Mouse (Mus musculus) gonadal fat pad, adult 2 months (tissue): ENCODE measurements around the gene Ppp5c. TPM values are rescaled to one million over a fixed set of nuclear protein-coding genes. Genes with fewer than 3 reads are reported as not detected.

Experiments used
- DNase-seq: peaks from one replicate; pipeline ENCODE4 v3.0.0-alpha.2; 2012; ENCODE audit warnings: low read depth
- polyA plus RNA-seq: library from polyadenylated mRNA; depleted of rRNA; stranded (reverse); fragments of >200 nt; gene quantifications from 2 replicates; pipeline ENCODE4 v1.2.3, GENCODE M21; 2012

The Ppp5c gene
- polyA plus RNA-seq, 1 experiment: 103 TPM

DNA sequence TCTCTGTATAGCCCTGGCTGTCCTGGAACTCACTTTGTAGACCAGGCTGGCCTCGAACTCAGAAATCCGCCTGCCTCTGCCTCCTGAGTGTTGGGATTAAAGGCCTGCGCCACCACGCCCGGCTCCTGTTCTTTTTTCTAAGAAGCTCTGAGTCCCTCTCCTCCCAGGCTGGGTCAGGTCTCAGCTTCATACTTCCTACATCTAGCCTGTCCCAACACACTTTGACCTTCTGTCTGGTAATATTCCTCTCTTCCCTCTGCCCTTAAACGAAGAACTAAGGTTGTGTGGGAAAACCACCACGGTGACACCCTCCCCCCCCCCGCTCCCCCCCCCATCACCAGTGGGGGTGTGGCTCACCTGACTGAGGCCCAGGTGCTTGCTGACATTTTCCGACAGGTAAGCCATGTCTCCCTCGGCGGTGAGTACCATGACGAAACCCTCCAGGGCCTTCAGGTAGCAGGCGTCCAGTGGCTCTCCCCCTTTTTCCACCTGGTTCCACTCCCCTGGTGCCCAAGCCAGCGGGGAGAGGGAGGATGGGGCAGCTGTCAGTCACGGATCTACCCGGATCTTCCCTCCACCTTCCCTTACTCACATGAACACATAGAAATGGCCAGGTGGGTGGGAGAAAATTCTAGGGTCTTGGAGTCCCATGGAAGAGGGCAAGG lies 26.7 kb upstream of the Ppp5c start:
- DNase-seq: no peak

DNA sequence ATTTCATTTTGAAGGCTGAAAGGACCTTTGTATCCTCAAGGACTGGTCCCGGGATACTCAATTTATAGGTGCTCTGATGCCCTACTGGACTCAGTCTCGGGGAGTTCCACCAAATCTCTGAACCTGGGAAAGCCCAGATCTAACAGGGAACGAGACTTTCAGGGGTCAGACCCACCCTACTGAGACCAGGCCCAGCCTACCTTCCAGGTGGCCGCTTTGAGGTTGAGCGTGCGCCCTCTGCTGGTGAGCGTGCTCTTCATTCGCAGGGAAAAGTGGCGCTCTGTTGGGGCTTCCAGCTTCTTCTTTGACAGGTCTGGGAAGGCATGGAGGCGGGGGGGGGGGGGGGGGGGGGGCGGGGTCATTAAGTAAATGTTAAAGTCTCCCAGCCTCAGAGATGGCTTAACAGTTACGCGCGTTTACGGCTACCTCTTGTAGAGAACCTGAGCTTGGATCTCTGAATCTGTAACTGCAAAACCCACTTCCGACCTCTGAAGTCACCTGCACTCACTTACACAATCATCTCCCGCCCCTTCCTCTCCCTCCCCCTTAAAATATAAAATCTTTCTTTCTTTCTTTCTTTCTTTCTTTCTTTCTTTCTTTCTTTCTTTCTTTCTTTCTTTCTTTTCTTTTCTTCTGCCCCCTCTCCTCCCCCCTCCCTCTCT lies 23.3 kb upstream of the Ppp5c start:
- no peak for DNase-seq

DNA sequence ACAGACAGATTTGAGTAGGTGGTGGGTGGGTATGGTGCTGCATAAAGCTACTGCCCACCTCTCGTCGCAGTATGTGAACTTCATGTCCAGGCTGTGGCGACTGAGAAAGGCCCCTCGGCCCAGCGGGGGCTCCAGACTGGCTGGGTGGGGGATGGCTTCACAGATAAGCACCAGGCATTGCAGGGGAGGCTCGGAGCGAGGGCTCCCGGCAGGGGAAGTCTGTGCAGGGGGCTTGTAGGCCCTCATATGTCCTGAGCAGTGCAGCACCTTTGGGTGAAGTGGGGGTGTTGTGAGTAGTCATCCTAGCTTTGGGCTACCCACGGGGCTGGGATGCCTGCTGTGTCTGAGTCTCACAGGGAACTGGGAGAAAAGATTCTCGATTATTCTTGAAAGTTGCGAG lies 22.8 kb upstream of the Ppp5c start:
- DNase-seq: no peak

DNA sequence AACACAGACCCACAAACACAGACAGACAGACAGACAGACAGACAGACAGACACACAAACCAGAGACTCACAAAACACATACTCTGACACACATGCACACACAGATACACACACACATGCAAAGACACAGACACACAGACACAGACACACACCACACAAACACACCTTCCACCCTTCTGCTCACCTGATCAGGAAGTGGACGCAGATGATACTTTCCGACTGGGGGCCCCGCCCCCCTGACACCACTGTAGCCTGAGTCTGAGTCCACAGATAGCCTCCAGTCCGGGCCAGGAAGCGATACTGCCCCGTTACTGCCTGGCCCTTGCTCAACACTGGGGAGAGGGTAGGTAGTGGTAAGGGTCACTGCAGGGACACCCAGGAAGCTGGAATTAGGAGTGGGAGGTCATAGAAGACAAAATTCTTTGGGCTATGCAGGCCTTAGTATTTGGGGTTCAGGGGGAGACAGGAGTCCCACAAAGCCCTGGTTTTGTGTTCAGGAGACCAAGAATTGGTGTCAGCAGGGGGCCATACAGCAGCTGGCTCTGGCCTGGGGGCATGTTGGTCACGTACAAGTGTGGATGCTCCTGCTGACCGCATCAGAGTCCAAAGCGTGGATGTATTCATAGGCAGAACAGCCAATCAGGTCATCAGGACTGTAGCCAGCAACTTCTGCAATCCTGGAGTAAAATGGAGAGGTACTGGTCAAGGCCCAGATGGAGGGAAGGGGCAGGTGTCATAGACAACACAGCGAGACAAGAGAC lies 20.9 kb upstream of the Ppp5c start:
- DNase-seq: no peak

DNA sequence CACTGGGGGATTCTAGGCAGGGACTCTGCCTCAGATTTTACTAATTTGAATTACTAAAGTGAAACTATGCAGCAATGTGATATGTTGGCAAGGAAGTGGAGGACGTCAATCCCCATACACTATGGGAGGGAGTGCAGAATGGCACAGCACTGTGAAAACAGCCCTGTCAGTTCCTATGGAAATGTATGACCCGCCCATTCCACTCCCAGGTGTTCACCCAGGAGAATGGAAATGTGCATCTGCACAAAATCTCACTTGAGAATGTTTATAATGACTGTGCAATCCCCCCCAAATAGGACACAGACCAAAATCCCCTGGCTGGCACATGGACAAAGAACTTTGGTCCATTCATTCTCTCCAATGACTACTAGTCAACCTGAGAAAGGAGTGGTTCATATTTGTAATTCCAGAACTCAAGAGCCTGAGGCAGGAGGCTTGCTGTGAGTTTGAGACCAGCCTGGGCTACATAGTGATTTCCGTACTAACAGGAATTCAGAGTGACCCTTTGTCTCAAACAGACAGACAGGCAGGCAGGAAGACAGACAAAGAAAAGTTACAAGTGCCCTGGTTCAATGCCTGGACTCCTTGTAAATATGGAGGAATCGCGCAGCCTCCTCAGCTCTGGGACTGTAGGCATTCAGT lies 19.4 kb upstream of the Ppp5c start:
- DNase-seq: no peak

DNA sequence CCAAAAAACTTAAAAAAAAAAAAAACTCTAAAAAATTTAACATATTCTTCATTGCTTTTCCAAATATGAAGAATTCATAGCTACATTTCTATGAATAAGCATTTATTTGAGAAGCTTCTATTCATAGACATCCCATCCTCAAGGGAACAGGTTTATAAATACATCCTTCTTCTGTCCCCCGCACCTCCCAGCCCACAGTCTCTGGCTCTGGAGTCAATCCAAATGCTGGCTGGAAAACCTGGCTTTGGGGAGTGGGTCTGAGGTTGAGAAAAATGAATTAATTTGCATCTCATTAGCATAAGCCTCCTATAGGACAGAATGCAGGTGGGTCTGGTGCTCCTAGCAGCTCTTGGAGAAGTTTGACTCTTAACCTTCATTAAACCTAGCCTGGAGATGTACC lies 18.0 kb upstream of the Ppp5c start:
- no peak for DNase-seq

DNA sequence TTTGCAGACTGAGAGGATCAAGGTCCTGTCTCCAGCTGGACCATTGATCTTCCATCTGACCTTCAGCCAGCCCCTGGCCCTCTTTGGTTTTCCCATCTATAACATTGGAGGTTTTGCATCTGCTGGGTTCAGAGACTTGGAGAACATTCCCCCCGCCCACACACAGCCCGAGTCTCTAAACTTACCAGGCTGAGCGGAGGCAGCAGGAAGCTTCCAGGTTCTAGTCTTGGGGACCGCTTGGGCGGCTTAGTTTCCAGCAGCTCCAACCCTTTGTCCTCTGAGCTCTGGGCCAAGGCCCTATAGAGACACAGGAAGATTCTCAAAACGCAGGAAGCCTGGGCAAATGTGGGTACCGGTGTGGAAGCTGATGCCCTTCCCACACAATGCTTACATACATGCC lies 11.6 kb upstream of the Ppp5c start:
- no peak for DNase-seq

DNA sequence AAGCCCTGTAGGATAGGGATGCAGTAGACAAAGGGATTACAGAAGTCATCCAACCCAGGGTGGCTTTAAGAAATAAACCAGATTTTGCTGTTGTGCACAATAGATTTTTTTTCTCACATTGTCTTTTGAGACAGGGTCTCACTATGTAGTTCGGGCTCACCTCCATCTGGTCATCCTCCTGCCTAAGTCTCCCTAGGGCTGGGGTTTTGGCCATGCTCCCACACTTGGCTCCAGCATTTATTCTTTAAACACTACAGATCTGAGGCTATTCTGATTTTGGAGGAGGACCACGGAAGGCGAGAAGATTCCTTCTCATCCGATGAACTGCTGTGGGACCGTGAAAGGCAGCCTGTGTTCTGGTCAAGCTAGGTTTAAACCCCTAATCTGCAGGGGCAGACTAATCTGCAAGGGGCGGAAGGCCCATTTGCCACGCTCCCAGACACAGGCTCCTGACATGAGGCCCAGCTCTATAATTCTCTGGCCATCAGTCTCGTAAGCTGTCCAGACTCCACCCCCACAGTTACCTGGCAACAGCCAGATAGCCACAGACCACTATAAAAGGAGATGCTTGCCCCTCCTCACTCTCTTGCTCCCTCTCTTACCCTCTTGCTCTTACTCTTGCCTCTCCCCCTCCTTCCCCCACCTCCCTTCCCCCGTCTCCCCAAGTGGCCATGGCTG lies 10.4 kb upstream of the Ppp5c start:
- no peak for DNase-seq

DNA sequence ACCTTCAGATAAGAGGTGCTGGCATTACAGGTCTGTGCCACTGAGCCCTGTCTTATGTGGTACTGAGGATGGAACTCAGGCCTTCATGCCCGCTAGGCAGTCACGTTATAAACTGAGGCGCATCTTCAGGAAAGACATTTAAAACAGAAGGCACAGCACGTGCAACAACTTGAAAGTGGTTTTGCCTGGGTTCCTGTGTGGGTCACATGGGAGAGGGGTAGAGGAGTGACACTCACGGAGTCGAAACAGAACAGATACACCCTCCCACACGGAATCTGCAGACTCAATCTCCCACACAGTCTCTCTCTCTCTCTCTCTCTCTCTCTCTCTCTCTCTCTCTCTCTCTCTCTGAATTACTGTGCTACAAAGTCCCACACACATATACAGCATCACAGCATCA lies 2.5 kb upstream of the Ppp5c start:
- DNase-seq: no peak

DNA sequence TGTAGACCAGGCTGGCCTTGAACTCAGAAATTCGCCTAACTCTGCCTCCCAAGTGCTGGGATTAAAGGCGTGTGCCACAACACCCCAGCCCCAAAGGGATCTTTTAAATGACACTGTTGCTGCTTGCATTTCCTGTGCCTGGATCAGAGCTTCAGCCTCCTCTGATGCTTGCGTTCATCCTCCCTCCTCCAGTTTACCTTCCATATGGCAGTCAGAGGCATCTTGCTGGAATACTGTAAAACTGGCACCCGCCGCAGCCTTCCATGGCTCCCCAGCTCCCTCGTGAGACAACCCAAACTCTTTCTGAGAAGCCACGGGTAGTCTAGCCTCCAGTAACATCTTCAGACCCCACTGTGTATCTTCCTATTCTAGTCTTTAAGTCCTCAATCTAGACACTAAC lies 1.2 kb upstream of the Ppp5c start:
- no peak for DNase-seq

DNA sequence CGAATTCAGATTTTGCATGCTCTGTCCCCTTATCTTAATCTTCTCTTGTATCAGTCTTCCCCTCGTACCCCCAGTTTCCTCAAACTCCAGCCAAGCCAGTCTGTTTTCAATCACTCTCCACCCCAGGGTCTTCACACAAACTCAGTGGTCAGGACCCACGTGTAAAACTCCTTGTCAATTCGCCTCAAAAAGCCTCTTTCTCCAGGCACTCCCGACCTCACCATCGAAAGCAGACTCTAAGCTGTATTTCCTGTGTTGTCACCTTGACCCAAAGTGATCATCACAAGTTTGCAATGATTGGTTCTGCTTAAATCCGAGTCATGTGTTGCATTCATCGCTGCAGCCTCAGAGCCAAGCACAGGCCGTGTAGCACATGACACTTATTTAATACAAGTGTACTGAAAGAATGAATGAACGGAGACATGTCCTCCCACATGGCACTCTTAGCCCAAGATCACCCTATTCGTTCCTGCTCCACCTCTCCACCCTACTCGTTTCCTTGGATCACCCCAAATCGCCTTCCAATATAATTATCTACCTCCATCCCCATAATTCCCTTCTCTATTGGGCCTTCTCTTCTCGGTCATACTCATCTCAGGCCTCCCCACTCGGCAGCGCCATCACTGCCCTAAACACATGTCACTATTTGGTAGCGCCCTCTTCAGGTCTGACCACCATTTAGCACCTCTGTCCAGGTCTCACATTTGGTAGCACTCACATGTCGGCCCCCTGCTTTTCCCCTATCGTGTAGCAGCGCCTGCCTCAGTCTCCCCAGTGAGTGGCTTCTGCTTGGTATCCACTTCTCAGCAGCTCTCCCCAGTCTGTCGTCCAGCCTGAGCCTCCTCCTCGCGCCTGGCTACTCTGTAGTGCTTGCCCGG lies 775 bp downstream of the Ppp5c start:
- no peak for DNase-seq

DNA sequence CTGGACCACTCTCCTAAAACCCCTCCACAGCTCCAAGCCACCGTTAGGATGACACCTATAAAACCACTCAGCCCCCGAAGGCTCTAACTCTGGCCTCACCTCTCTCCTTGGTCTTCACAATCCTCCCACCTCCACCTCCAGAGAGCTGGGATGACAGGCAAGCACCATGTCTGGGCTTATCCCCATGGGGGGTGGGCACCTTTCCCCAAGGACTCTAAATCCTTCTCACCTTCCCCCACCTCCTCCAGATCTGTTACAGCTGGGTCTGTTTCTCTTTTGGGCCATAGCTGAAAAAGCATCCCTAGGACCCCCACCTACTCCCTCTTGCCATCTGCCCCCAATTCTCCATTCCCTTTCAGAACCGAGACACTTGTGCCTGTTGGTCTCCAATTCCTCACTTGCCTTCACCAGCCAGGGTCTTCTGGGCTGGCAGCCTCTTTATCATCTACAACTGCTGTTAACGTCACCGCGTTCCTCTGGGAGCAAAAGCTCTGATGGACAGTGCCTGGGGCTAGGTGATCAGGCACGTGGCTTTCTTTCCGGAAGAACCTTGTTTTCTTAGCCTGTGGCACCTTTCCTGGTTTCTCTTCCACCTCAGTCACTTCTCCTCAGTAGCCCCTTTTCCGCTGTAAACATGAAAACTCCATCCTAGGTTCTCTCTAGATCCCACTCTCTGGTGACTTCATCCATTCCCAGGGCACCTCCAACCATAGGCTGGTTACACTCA lies 1.7 kb downstream of the Ppp5c start:
- DNase-seq: no peak

DNA sequence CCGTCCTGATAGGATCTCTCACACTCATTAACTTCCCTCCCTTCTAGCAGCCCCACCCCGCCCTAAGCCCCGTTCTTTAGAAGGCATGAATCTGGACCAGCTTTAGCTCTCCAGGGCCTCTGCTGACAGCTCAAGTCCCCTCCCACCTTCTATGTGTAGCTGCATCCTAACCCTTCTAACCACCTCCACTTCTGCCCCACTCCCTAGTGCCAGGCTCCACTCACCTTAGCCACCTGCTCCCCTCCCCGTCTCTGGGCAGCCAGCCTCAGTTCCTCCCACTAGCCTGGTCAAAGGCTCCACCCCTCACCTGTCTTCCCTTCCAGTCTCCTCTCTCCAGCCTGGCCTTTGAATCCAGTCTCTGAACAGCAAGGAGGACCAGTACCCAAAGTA lies 2.2 kb downstream of the Ppp5c start:
- DNase-seq: peak; percentile 61

DNA sequence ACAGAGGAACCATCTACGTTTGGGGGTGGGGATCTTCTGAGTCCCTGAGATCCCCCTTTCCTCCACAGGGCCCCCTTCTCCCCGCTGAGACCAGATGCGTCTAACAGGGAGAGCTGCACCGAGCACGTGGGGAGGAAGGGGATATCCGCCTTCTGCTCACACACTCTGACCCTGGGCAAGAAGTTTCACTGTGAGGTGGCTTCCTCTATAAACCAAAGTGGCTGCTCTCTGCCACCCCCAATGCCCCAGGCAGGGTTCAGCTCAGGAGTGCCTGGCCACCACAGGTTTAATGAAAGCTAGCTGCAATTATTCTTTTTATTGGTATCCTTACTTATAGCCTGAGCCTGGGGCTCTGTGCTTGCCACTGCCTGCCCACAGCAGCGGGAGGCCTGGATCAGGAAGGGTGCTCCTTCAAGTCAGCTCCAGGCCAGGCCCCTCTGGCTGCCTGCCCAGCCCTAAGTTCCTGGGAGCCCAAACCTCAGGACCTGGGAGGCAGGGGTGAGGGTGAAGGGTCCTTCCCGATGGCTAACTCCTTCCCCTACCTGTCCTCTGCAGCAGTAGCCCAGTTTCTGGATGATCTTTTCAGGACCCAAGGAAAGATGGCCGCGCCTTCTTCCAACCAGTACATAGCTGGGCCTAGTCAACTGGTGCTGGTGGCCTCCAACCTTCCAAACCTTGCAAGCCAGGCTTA lies 2.8 kb downstream of the Ppp5c start:
- no peak for DNase-seq

DNA sequence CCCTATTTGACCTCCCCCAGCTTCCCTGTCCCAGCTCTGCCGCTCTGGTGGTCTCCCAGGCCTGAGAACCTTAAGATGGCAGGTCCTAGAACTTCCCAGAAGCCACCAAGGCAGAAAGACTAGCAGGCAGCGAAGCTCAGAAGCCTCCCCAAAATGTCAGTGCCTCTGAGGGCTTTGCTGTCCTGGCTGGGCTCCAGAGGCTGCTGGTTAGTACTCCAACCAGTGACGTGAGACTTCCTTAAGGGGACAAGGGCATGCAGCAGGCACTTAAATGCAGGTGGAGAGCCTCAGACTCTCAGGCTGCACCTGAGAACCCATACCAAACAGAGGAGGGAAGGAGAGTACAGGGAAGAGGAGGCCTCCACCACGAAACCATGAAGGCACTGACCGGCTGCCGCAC lies 3.6 kb downstream of the Ppp5c start:
- no peak for DNase-seq

DNA sequence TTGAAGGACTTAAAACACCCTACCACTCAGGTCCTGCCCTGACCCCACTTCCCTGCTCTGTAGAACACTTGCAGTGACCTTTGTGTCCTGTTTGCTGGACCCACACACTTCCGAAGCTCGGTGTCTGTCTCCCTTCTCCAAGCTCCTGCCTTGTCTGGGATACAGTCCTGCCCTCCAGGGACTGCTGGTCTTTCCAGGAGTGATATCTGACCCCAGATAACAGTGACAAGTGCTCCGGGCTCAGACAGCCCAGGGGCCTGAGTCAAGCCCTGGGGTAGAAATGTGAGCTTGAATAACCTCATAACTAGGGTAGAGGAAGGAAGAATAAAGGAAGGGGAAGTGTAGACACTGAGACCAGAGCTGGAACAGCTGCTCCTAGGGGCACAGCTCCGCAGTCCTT lies 4.0 kb downstream of the Ppp5c start:
- DNase-seq: no peak

DNA sequence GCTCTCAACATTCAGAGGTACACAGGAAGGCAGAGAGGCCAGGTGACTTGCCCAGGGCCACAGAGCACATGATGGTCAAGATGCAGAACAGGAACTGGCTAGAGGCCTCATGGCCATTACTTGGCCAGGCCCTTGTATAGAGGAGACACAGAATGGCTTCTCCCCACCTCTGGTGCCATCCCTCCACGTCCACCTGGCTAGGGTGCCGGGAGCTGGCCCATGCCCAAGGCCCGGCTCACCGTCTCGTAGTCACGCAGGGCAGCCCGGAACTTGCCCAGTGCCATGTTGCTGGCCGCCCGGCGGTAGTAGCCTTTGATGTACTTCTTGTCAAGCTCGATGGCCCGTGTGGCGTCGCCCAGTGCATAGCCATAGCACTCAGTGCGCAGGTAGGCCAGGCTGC lies 5.5 kb downstream of the Ppp5c start:
- no peak for DNase-seq

DNA sequence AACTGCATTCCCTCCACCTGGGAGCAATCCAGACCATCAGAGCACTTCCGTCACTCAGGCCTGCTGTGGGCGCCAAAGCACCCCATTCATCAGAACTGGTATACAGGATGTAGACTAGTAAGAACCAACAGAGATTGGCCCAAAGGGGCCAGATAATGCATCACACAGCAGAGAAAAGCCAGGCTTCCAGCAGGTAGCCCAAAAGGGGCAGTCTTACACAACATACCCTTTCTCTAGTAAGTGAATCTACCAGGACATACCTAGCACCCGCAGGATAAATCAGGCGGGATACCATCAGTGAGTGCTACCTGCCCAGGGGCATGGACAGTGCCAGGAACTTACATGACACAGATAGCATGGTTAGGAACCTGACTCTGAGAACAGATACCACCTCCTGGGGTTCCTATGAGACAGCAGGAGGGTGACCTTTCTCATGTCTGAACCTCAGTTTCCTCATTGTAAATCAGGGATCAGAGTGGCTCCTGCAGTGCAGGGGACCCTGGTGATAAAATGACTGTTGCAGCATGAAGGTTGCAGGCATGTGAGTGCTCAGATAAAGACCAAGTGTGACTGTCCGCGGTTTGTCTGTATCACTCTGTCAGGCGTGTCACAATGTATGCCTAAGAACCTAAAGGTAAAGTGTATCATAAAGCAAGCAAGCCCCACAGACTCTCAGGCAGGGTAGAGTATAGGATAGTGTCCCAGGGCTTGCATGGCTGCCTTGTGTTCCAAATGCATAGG lies 8.1 kb downstream of the Ppp5c start:
- DNase-seq: no peak

DNA sequence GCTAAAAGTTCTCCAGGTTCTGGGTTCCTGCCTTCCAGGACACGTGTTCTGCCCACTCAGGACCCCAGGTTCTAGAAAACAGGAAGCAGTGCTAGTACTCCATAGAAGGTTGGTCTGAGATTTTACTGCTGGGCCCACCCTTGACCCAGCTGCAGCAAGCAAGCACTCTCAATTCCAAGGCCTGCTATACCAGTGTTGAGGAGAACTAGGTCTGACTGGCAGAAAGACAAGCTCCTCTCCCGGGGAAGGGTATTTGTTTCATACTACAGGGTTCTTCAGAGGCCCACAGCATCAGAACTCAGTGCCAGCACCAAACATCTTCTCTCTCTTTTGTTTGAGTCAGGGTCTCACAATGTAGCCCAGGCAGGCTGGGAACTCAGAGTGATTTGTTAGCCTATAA lies 9.8 kb downstream of the Ppp5c start:
- no peak for DNase-seq
